Mouse (Mus musculus): ENCODE data around the gene Usp4.

- TF ChIP-seq GABPA (IDR thresholded peaks at IDR 0.05; ENCODE audit: insufficient replicate concordance, low read depth, low read length) (no peak), CTCF (conservative IDR thresholded peaks at IDR 0.05 in 1 of 2, IDR thresholded peaks at IDR 0.05 in 1 of 2; ENCODE audit: low read depth in 2 of 2, low read length in 2 of 2) (no peak), CHD2 (IDR thresholded peaks at IDR 0.05; ENCODE audit: low read length) (no peak), ZNF384 (IDR thresholded peaks at IDR 0.05; ENCODE audit: low read depth, low read length) (no peak), EP300 (IDR thresholded peaks at IDR 0.05; ENCODE audit: low read length) (no peak), POLR2A (IDR thresholded peaks at IDR 0.05; ENCODE audit: low read depth, low read length) (no peak), USF2 (conservative IDR thresholded peaks at IDR 0.05; ENCODE audit: low read depth, low read length) (no peak), ZKSCAN1 (IDR thresholded peaks at IDR 0.05; ENCODE audit: borderline replicate concordance, low read depth, low read length) (no peak), USF1 (IDR thresholded peaks at IDR 0.05; ENCODE audit: low read depth, low read length) (no peak), NRF1 (IDR thresholded peaks at IDR 0.05; ENCODE audit: low read depth, low read length) (no peak)
Measured at GRCm38 (mm10) chr9:108339886-108340257, 7.8 kb upstream of the Usp4 start.

Data from CH12.LX (cell line).